Mouse (Mus musculus) stomach, postnatal 0 days (tissue): ENCODE measurements at regions not wholly inside any gene's neighbourhood (a gene's known extent, or its start where the extent isn't known, plus 50 kb on each side); places are given as distances from the start of the nearest gene placed in this dataset.
A peak's percentile ranks its signal among the peaks of the same experiment; 100 is the strongest.

Experiments
- ATAC-seq: fragments of 200-750 bp; cut with Nextera tagmentation; 2 replicates; pipeline ENCODE4 v1.8.0; 2017; ENCODE audit not compliant: low FRiP score, low TSS enrichment
- DNase-seq: peaks from one replicate; pipeline ENCODE4 v3.0.0-alpha.2; 2016; ENCODE audit warnings: low spot score
- H3K27ac ChIP-seq: fragments of 300-500 bp; sonication (generic); replicated peaks from 2 replicates; pipeline ENCODE4 v1.5.1; 2014; ENCODE audit warnings: mild to moderate bottlenecking, control low read depth
- H3K27me3 ChIP-seq: fragments of 300-500 bp; sonication (generic); 2 replicates; pipeline ENCODE4 v1.6.1; 2014; ENCODE audit warnings: low read length; ENCODE audit not compliant: control insufficient read depth, insufficient read depth
- H3K36me3 ChIP-seq: fragments of 300-500 bp; sonication (generic); 2 replicates; pipeline ENCODE4 v1.6.1; 2014; ENCODE audit warnings: low read length, mixed read lengths; ENCODE audit not compliant: control insufficient read depth, insufficient read depth
- H3K4me1 ChIP-seq: fragments of 300-500 bp; sonication (generic); replicated peaks from 2 replicates; pipeline ENCODE4 v1.6.1; 2014; ENCODE audit warnings: antibody characterized with exemption; ENCODE audit not compliant: control insufficient read depth, insufficient read depth
- H3K4me2 ChIP-seq: fragments of 300-500 bp; sonication (generic); replicated peaks from 2 replicates; pipeline ENCODE4 v1.6.1; 2014; ENCODE audit warnings: low read depth, mild to moderate bottlenecking, control low read depth, moderate library complexity
- H3K4me3 ChIP-seq: fragments of 300-500 bp; sonication (generic); 2 replicates; pipeline ENCODE4 v1.5.1; 2014; ENCODE audit warnings: low read depth, low read length, control low read depth
- H3K9ac ChIP-seq: fragments of 300-500 bp; sonication (generic); 2 replicates; pipeline ENCODE4 v1.6.1; 2014; ENCODE audit warnings: mild to moderate bottlenecking, low read length, control low read depth, mixed read lengths
- H3K9me3 ChIP-seq: fragments of 300-500 bp; sonication (generic); 2 replicates; pipeline ENCODE4 v1.6.1; 2016; ENCODE audit warnings: low read length; ENCODE audit not compliant: control insufficient read depth
- CTCF ChIP-seq: IDR thresholded peaks from 2 replicates; pipeline ENCODE4 v1.5.1; 2016; ENCODE audit warnings: antibody characterized with exemption, low read depth, mild to moderate bottlenecking, moderate library complexity
- EP300 ChIP-seq: optimal IDR thresholded peaks from 2 replicates; pipeline ENCODE3; 2016; ENCODE audit warnings: antibody characterized with exemption
- WGBS: fragments of 180-500 bp; shearing (Covaris S2); extraction: QIAGEN DNeasy Blood & Tissue Kit; methylation state at CpG from one replicate; pipeline ENCODE4 v1.1.7; 2014; 5-methylcytosine and 5-hydroxymethylcytosine counted together

DNA sequence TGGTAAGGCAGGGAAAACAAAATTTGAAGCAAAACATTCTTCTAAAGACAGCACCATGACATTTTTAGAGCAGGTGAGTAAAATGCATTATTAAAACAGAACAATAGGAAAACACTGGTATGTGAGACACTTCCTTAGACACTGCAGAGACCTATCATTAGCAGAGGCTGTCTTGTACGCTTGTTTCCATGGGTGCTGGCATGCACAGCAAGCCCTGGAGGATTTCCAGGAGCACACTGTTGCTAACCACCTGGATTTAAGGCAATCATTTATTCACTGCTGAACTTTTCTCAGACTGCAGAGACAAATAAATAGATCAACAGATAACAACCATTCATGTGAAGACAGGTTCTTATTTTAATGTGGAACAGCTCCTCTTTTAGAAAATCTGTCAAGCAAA, 127.7 kb downstream of the Pros1 start:
- Histone ChIP-seq H3K9me3 (no peaks in the 10 kb centered on the region), H3K36me3 (no peaks in the 10 kb centered on the region), H3K4me1 (no peaks in the 10 kb centered on the region), H3K4me2 (no peak overlapping the region), H3K9ac (no peak overlapping the region), H3K27ac (no peak overlapping the region), H3K4me3 (no peak overlapping the region), H3K27me3 (no peaks in the 10 kb centered on the region)
- no peak for DNase-seq
- TF ChIP-seq EP300, result no peak
- no peak for TF ChIP-seq CTCF
- no peak for ATAC-seq
- WGBS, result 51% methylated on average over 1 of the region's 1 CpGs

DNA sequence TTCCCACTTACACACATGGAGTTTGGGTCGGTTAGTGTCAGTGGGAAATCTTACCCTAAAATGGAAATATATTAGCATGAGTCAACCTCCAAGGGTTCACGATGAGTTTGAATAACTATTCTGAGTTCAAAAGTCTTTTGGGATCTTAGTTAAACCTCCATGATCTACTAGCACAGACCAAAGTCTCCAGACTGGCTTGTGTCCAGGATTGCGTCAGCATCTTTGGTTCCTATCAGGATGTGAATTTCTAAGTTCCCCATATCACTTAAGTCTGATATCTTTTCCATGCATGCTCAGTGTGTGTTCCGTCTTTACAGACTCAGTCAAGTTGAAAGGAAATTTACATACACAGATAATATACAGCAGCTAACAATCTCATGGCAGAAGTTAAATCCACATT, 128.5 kb downstream of the Pros1 start:
- 31% methylated on average over 4 of the region's 4 CpGs for WGBS
- H3K9me3 ChIP-seq, result no peaks in the 10 kb centered on the region
- DNase-seq (no peak), ATAC-seq (no peak)
- H3K27me3 ChIP-seq, result no peaks in the 10 kb centered on the region
- H3K27ac ChIP-seq, result no peak overlapping the region
- no peaks in the 10 kb centered on the region for H3K36me3 ChIP-seq
- H3K9ac ChIP-seq, result no peak overlapping the region
- TF ChIP-seq EP300 (no peak), CTCF (no peak)
- no peak overlapping the region for H3K4me3 ChIP-seq
- no peaks in the 10 kb centered on the region for H3K4me1 ChIP-seq
- no peak overlapping the region for H3K4me2 ChIP-seq

GRCm38 (mm10) chr16:62995555-62995954, 141.4 kb downstream of the Pros1 start:
- ATAC-seq, result no peak
- TF ChIP-seq CTCF (no peak), EP300 (no peak)

GRCm38 (mm10) chr16:63011151-63011734, 157.1 kb downstream of the Pros1 start:
- no peaks in the 10 kb centered on the region for H3K27me3 ChIP-seq
- H3K4me1 ChIP-seq, result no peaks in the 10 kb centered on the region
- H3K36me3 ChIP-seq, result no peaks in the 10 kb centered on the region
- no peak overlapping the region for H3K27ac ChIP-seq
- H3K4me2 ChIP-seq, result no peak overlapping the region
- ATAC-seq (no peak), DNase-seq (no peak)
- TF ChIP-seq CTCF (no peak), EP300 (no peak)
- no peak overlapping the region for H3K4me3 ChIP-seq
- H3K9ac ChIP-seq, result no peak overlapping the region
- WGBS, result 86% methylated on average over 4 of the region's 4 CpGs
- H3K9me3 ChIP-seq, result no peaks in the 10 kb centered on the region

More at GRCm38 (mm10) chr16:62995555-62995954, 141.4 kb downstream of the Pros1 start:
- Histone ChIP-seq H3K4me3 (no peak overlapping the region), H3K36me3 (no peaks in the 10 kb centered on the region), H3K27me3 (no peaks in the 10 kb centered on the region), H3K4me2 (no peak overlapping the region), H3K27ac (no peak overlapping the region), H3K4me1 (no peaks in the 10 kb centered on the region), H3K9ac (no peak overlapping the region), H3K9me3 (no peaks in the 10 kb centered on the region)
- no peak for DNase-seq
- 87% methylated on average over 3 of the region's 3 CpGs for WGBS

DNA sequence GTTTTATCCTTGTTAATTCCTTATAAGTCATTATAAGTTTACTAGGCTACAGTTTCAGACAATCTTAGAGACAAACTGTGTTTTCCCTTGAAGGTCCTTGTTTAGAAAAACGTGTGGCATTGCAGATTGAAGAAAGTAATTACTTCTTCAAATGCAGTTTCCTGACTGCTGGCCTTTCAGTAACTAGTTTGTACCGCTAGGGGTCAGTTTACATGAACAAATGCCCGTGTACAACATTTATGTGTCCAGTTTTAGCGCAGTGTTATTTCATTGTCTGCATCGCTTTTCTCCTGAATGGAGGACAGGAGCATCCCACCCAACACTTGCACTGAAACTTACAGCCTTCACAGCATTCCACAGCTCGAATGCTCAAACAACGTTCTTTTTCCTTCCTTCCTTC, 160.3 kb downstream of the Pros1 start:
- no peak overlapping the region for H3K9ac ChIP-seq
- ATAC-seq, result no peak
- WGBS, result 35% methylated on average over 7 of the region's 7 CpGs
- H3K36me3 ChIP-seq, result no peaks in the 10 kb centered on the region
- DNase-seq, result no peak
- TF ChIP-seq CTCF (peak; percentile 76), EP300 (no peak)
- no peak overlapping the region for H3K27ac ChIP-seq
- H3K4me3 ChIP-seq, result no peak overlapping the region
- H3K4me2 ChIP-seq, result no peak overlapping the region
- H3K9me3 ChIP-seq, result no peaks in the 10 kb centered on the region
- no peaks in the 10 kb centered on the region for H3K27me3 ChIP-seq
- no peaks in the 10 kb centered on the region for H3K4me1 ChIP-seq

DNA sequence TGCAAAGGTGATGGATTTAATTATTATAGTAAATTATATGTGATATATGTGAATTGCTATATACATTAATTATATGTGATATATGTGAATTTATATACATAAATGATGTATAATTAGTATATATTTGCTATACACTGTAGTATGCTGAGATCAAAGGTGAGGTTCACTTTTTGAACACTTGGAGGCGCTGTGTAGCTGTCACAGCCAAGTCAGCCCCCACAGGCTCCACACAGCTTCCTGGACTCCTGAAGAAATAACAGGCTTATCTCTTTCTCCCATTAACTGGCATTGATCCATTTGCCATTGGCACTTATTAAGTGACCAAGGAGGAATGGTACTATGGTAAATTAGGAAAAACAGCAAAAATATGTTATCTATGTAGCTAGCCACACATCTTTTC, 162.0 kb downstream of the Pros1 start:
- Histone ChIP-seq H3K4me2 (no peak overlapping the region), H3K4me1 (no peaks in the 10 kb centered on the region), H3K36me3 (no peaks in the 10 kb centered on the region), H3K9ac (no peak overlapping the region), H3K9me3 (no peaks in the 10 kb centered on the region), H3K27me3 (no peaks in the 10 kb centered on the region), H3K4me3 (no peak overlapping the region), H3K27ac (no peak overlapping the region)
- TF ChIP-seq EP300 (no peak), CTCF (peak; percentile 67)
- ATAC-seq, result no peak
- no peak for DNase-seq
- 39% methylated on average over 1 of the region's 1 CpGs for WGBS
